Mouse (Mus musculus): ENCODE data around the gene Nat8f2. TPM values are rescaled to one million over a fixed set of nuclear protein-coding genes. Genes with fewer than 3 reads are reported as not detected.
"Not testable (repeated sequence)": the region's sequence is repeated elsewhere in the genome, so short reads cannot be mapped to it uniquely, and the experiment has no call there.

The Nat8f2 gene
- 0.22 and 0.23 TPM in 2 replicates for polyA plus RNA-seq (2012; rRNA removed)

GRCm38 (mm10) chr6:85869006-85869405 lies at the start of gene Nat8f2:
TSS of gene Nat8f2 (minus strand) at chr6:85869158.
- H3K4me3 ChIP-seq (ENCODE audit: control insufficient read depth, low read depth, low read length); H3K27me3 ChIP-seq (ENCODE audit: control insufficient read depth, insufficient read depth, low read length); H3K36me3 ChIP-seq (ENCODE audit: control insufficient read depth, insufficient read depth, low read length); H3K27ac ChIP-seq (ENCODE audit: control insufficient read depth, insufficient read depth, low read depth, low read length); H3K4me1 ChIP-seq (ENCODE audit: control insufficient read depth, insufficient read depth, low read length): not testable (repeated sequence)

GRCm38 (mm10) chr6:85918341-85918740 lies 49.4 kb upstream of the Nat8f2 start:
- not testable (repeated sequence) for H3K4me1 ChIP-seq (ENCODE audit: control insufficient read depth, insufficient read depth, low read length); H3K27ac ChIP-seq (ENCODE audit: control insufficient read depth, insufficient read depth, low read depth, low read length); H3K27me3 ChIP-seq (ENCODE audit: control insufficient read depth, insufficient read depth, low read length); H3K36me3 ChIP-seq (ENCODE audit: control insufficient read depth, insufficient read depth, low read length); H3K4me3 ChIP-seq (ENCODE audit: control insufficient read depth, low read depth, low read length)

- TF ChIP-seq POLR2A (IDR thresholded peaks at IDR 0.05; ENCODE audit: control insufficient read depth, low read depth, low read length) (no peak), CTCF (IDR thresholded peaks at IDR 0.05; ENCODE audit: control insufficient read depth, insufficient read depth, insufficient replicate concordance, low read depth, low read length) (no peak)
- no peaks in the 10 kb centered on the region for H3K36me3 ChIP-seq (ENCODE audit: control insufficient read depth, insufficient read depth, low read length)
- peaks cover 5% of the 10 kb centered on the region for H3K4me1 ChIP-seq (ENCODE audit: control insufficient read depth, insufficient read depth, low read length)
- peak overlapping the region; percentile 93; the same call in 1 of the 2 replicates for H3K4me3 ChIP-seq (ENCODE audit: control insufficient read depth, low read depth, low read length)
- no peaks in the 10 kb centered on the region for H3K27me3 ChIP-seq (ENCODE audit: control insufficient read depth, insufficient read depth, low read length)
- H3K27ac ChIP-seq (ENCODE audit: control insufficient read depth, insufficient read depth, low read depth, low read length): peak overlapping the region; percentile 65; the same call in 1 of the 2 replicates
Observed at GRCm38 (mm10) chr6:85916596-85916995, 47.6 kb upstream of the Nat8f2 start.

- H3K27me3 ChIP-seq (ENCODE audit: control insufficient read depth, insufficient read depth, low read length); H3K4me1 ChIP-seq (ENCODE audit: control insufficient read depth, insufficient read depth, low read length); H3K36me3 ChIP-seq (ENCODE audit: control insufficient read depth, insufficient read depth, low read length): not testable (repeated sequence)
- Histone ChIP-seq H3K4me3 (ENCODE audit: control insufficient read depth, low read depth, low read length) (peak within 1 kb of the TSS; percentile 93), H3K27ac (ENCODE audit: control insufficient read depth, insufficient read depth, low read depth, low read length) (peak within 1 kb of the TSS; percentile 75)
- TF ChIP-seq CTCF (IDR thresholded peaks at IDR 0.05; ENCODE audit: control insufficient read depth, insufficient read depth, insufficient replicate concordance, low read depth, low read length) (peak; percentile 53), POLR2A (IDR thresholded peaks at IDR 0.05; ENCODE audit: control insufficient read depth, low read depth, low read length) (peak; percentile 40; the same call in 1 of the 2 replicates)
Observed at GRCm38 (mm10) chr6:85915539-85916513, 46.9 kb upstream of the Nat8f2 start, which contains the start of gene Nat8f1. TSS of gene Nat8f1 (minus strand) at chr6:85915687.

- no peaks in the 10 kb centered on the region for H3K36me3 ChIP-seq (ENCODE audit: control insufficient read depth, insufficient read depth, low read length)
- H3K27me3 ChIP-seq (ENCODE audit: control insufficient read depth, insufficient read depth, low read length): no peaks in the 10 kb centered on the region
- peaks cover 5% of the 10 kb centered on the region for H3K4me1 ChIP-seq (ENCODE audit: control insufficient read depth, insufficient read depth, low read length)
- TF ChIP-seq CTCF (IDR thresholded peaks at IDR 0.05; ENCODE audit: control insufficient read depth, insufficient read depth, insufficient replicate concordance, low read depth, low read length): no peak
- peak overlapping the region; percentile 70 for H3K27ac ChIP-seq (ENCODE audit: control insufficient read depth, insufficient read depth, low read depth, low read length)
- peak overlapping the region; percentile 93 for H3K4me3 ChIP-seq (ENCODE audit: control insufficient read depth, low read depth, low read length)
Observed at GRCm38 (mm10) chr6:85915141-85915538, 46.2 kb upstream of the Nat8f2 start.

GRCm38 (mm10) chr6:85911587-85911986 lies 42.6 kb upstream of the Nat8f2 start, which contains the start of gene Tprkb:
TSS of gene Tprkb (plus strand) at chr6:85911865.
- Histone ChIP-seq H3K27ac (ENCODE audit: control insufficient read depth, insufficient read depth, low read depth, low read length) (no peak within 1 kb of the TSS), H3K27me3 (ENCODE audit: control insufficient read depth, insufficient read depth, low read length) (no peaks in the 10 kb centered on the region), H3K4me1 (ENCODE audit: control insufficient read depth, insufficient read depth, low read length) (peaks cover 5% of the 10 kb centered on the region), H3K4me3 (ENCODE audit: control insufficient read depth, low read depth, low read length) (no peak within 1 kb of the TSS), H3K36me3 (ENCODE audit: control insufficient read depth, insufficient read depth, low read length) (no peaks in the 10 kb centered on the region)
- TF ChIP-seq CTCF (IDR thresholded peaks at IDR 0.05; ENCODE audit: control insufficient read depth, insufficient read depth, insufficient replicate concordance, low read depth, low read length) (no peak), POLR2A (IDR thresholded peaks at IDR 0.05; ENCODE audit: control insufficient read depth, low read depth, low read length) (no peak)

- H3K27me3 ChIP-seq (ENCODE audit: control insufficient read depth, insufficient read depth, low read length): no peaks in the 10 kb centered on the region
- TF ChIP-seq POLR2A (IDR thresholded peaks at IDR 0.05; ENCODE audit: control insufficient read depth, low read depth, low read length): no peak
- no peak for TF ChIP-seq CTCF (IDR thresholded peaks at IDR 0.05; ENCODE audit: control insufficient read depth, insufficient read depth, insufficient replicate concordance, low read depth, low read length)
- H3K36me3 ChIP-seq (ENCODE audit: control insufficient read depth, insufficient read depth, low read length): no peaks in the 10 kb centered on the region
Observed at GRCm38 (mm10) chr6:85909704-85910103, 40.7 kb upstream of the Nat8f2 start.

More at GRCm38 (mm10) chr6:85909704-85910103, 40.7 kb upstream of the Nat8f2 start:
- no peak overlapping the region for H3K27ac ChIP-seq (ENCODE audit: control insufficient read depth, insufficient read depth, low read depth, low read length)
- no peaks in the 10 kb centered on the region for H3K4me1 ChIP-seq (ENCODE audit: control insufficient read depth, insufficient read depth, low read length)
- H3K4me3 ChIP-seq (ENCODE audit: control insufficient read depth, low read depth, low read length): no peak overlapping the region
